Mouse (Mus musculus) lung, postnatal 10 days (tissue): ENCODE results near the gene Uqcc2.

Experiments used
- DNase-seq: peaks from one replicate; pipeline ENCODE4 v3.0.0; 2021

The Uqcc2 gene

GRCm38 (mm10) chr17:27074236-27074635 is 59.5 kb downstream of the Uqcc2 start:
- DNase-seq, result no peak

GRCm38 (mm10) chr17:27073778-27074177 is 59.9 kb downstream of the Uqcc2 start:
- no peak for DNase-seq

GRCm38 (mm10) chr17:27073126-27073525 is 60.6 kb downstream of the Uqcc2 start:
- no peak for DNase-seq
